Mouse (Mus musculus) midbrain, embryonic 13.5 days (tissue): ENCODE data around the gene Bcl2l15. TPM values are rescaled to one million over a fixed set of nuclear protein-coding genes. Genes with fewer than 3 reads are reported as not detected.

Experiments
- ATAC-seq: fragments of 200-750 bp; cut with Nextera tagmentation; 2 replicates; pipeline ENCODE4 v1.8.0; 2017; ENCODE audit warnings: mild to moderate bottlenecking, moderate TSS enrichment, moderate library complexity
- H3K27ac ChIP-seq: fragments of 300-500 bp; sonication (generic); 2 replicates; pipeline ENCODE4 v1.5.1; 2015; ENCODE audit warnings: inconsistent platforms, mild to moderate bottlenecking, moderate library complexity
- H3K27me3 ChIP-seq: fragments of 300-500 bp; sonication (generic); 2 replicates; pipeline ENCODE4 v1.6.1; 2015; ENCODE audit warnings: mild to moderate bottlenecking, inconsistent platforms
- H3K36me3 ChIP-seq: fragments of 300-500 bp; sonication (generic); 2 replicates; pipeline ENCODE4 v1.6.1; 2015; ENCODE audit warnings: mild to moderate bottlenecking, inconsistent platforms
- H3K4me1 ChIP-seq: fragments of 300-500 bp; sonication (generic); replicated peaks from 2 replicates; pipeline ENCODE4 v1.6.1; 2015; ENCODE audit warnings: inconsistent platforms
- H3K4me2 ChIP-seq: fragments of 300-500 bp; sonication (generic); replicated peaks from 2 replicates; pipeline ENCODE4 v1.6.1; 2015; ENCODE audit warnings: moderate library complexity, mild to moderate bottlenecking, inconsistent platforms
- H3K4me3 ChIP-seq: fragments of 300-500 bp; sonication (generic); replicated peaks from 2 replicates; pipeline ENCODE4 v1.5.1; 2015; ENCODE audit warnings: mild to moderate bottlenecking, inconsistent platforms
- H3K9ac ChIP-seq: fragments of 300-500 bp; sonication (generic); replicated peaks from 2 replicates; pipeline ENCODE4 v1.6.1; 2015; ENCODE audit warnings: mild to moderate bottlenecking, inconsistent platforms
- H3K9me3 ChIP-seq: fragments of 300-500 bp; sonication (generic); 2 replicates; pipeline ENCODE4 v1.6.1; 2016; ENCODE audit warnings: mild to moderate bottlenecking, inconsistent platforms
- WGBS: fragments of 180-500 bp; shearing (Covaris S2); methylation state at CpG from one replicate; pipeline ENCODE4 v1.1.7; 2015; 5-methylcytosine and 5-hydroxymethylcytosine counted together
- polyA plus RNA-seq: library from polyadenylated mRNA; unstranded; fragments of >200 nt; fragmentation: Nextera tagmentation; extraction: Ambion mirVana; gene quantifications from 2 replicates; pipeline ENCODE4 v1.2.1, GENCODE M21; 2015

The Bcl2l15 gene
- polyA plus RNA-seq, 1 experiment from 2014 or later, result 0.08 TPM

- Histone ChIP-seq H3K9ac (no peak overlapping the region), H3K4me1 (no peaks in the 10 kb centered on the region), H3K36me3 (no peaks in the 10 kb centered on the region), H3K9me3 (no peaks in the 10 kb centered on the region), H3K4me3 (no peak overlapping the region), H3K27ac (no peak overlapping the region), H3K4me2 (no peak overlapping the region), H3K27me3 (no peaks in the 10 kb centered on the region)
- no peak for ATAC-seq
- WGBS, result 88% methylated on average over 6 of the region's 6 CpGs
Measured at GRCm38 (mm10) chr3:103857977-103858563, 25.7 kb downstream of the Bcl2l15 start.

GRCm38 (mm10) chr3:103858881-103859801 is 26.7 kb downstream of the Bcl2l15 start, which contains the start of gene Ptpn22:
Gene Ptpn22, plus strand, starts transcription at chr3:103859795.
- H3K36me3 ChIP-seq, result no peaks in the 10 kb centered on the region
- no peaks in the 10 kb centered on the region for H3K9me3 ChIP-seq
- no peaks in the 10 kb centered on the region for H3K27me3 ChIP-seq
- no peaks in the 10 kb centered on the region for H3K4me1 ChIP-seq
- no peak within 1 kb of the TSS for H3K9ac ChIP-seq
- 82% methylated on average over 12 of the region's 12 CpGs for WGBS
- ATAC-seq, result no peak
- H3K4me2 ChIP-seq, result no peak within 1 kb of the TSS
- no peak within 1 kb of the TSS for H3K27ac ChIP-seq
- H3K4me3 ChIP-seq, result no peak within 1 kb of the TSS

- ATAC-seq, result no peak
- H3K4me2 ChIP-seq, result no peak overlapping the region
- no peak overlapping the region for H3K9ac ChIP-seq
- no peaks in the 10 kb centered on the region for H3K4me1 ChIP-seq
- H3K4me3 ChIP-seq, result no peak overlapping the region
- WGBS, result 74% methylated on average over 6 of the region's 6 CpGs
- H3K27me3 ChIP-seq, result no peaks in the 10 kb centered on the region
- H3K36me3 ChIP-seq, result no peaks in the 10 kb centered on the region
- no peak overlapping the region for H3K27ac ChIP-seq
- H3K9me3 ChIP-seq, result no peaks in the 10 kb centered on the region
Measured at GRCm38 (mm10) chr3:103859851-103860391, 27.5 kb downstream of the Bcl2l15 start.

GRCm38 (mm10) chr3:103862721-103863220 is 30.4 kb downstream of the Bcl2l15 start:
- ATAC-seq, result no peak
- Histone ChIP-seq H3K9me3 (no peaks in the 10 kb centered on the region), H3K9ac (no peak overlapping the region), H3K27me3 (no peaks in the 10 kb centered on the region), H3K36me3 (no peaks in the 10 kb centered on the region), H3K27ac (no peak overlapping the region), H3K4me1 (no peaks in the 10 kb centered on the region), H3K4me3 (no peak overlapping the region), H3K4me2 (no peak overlapping the region)
- 83% methylated on average over 4 of the region's 4 CpGs for WGBS

GRCm38 (mm10) chr3:103864200-103864599 is 31.8 kb downstream of the Bcl2l15 start:
- no peak for ATAC-seq
- no peaks in the 10 kb centered on the region for H3K27me3 ChIP-seq
- H3K9me3 ChIP-seq, result no peaks in the 10 kb centered on the region
- H3K9ac ChIP-seq, result no peak overlapping the region
- H3K4me1 ChIP-seq, result no peaks in the 10 kb centered on the region
- no peak overlapping the region for H3K4me2 ChIP-seq
- no peak overlapping the region for H3K27ac ChIP-seq
- H3K36me3 ChIP-seq, result no peaks in the 10 kb centered on the region
- 88% methylated on average over 6 of the region's 6 CpGs for WGBS
- H3K4me3 ChIP-seq, result no peak overlapping the region

GRCm38 (mm10) chr3:103867424-103867971 is 35.1 kb downstream of the Bcl2l15 start:
- Histone ChIP-seq H3K27ac (no peak overlapping the region), H3K4me1 (no peaks in the 10 kb centered on the region), H3K9ac (no peak overlapping the region), H3K36me3 (no peaks in the 10 kb centered on the region), H3K4me2 (no peak overlapping the region), H3K4me3 (no peak overlapping the region), H3K9me3 (no peaks in the 10 kb centered on the region), H3K27me3 (no peaks in the 10 kb centered on the region)
- no peak for ATAC-seq
- 85% methylated on average over 5 of the region's 5 CpGs for WGBS

GRCm38 (mm10) chr3:103868008-103868407 is 35.6 kb downstream of the Bcl2l15 start:
- H3K27ac ChIP-seq, result no peak overlapping the region
- no peak overlapping the region for H3K9ac ChIP-seq
- no peaks in the 10 kb centered on the region for H3K27me3 ChIP-seq
- H3K36me3 ChIP-seq, result no peaks in the 10 kb centered on the region
- no peak overlapping the region for H3K4me3 ChIP-seq
- WGBS, result 87% methylated on average over 4 of the region's 4 CpGs
- no peaks in the 10 kb centered on the region for H3K9me3 ChIP-seq
- no peak for ATAC-seq
- no peak overlapping the region for H3K4me2 ChIP-seq
- H3K4me1 ChIP-seq, result no peaks in the 10 kb centered on the region

- Histone ChIP-seq H3K9me3 (no peaks in the 10 kb centered on the region), H3K36me3 (no peaks in the 10 kb centered on the region), H3K4me2 (no peak overlapping the region), H3K4me3 (no peak overlapping the region), H3K9ac (no peak overlapping the region), H3K4me1 (no peaks in the 10 kb centered on the region), H3K27me3 (no peaks in the 10 kb centered on the region), H3K27ac (no peak overlapping the region)
- no peak for ATAC-seq
- 61% methylated on average over 3 of the region's 3 CpGs for WGBS
Measured at GRCm38 (mm10) chr3:103872663-103873098, 40.3 kb downstream of the Bcl2l15 start.

- Histone ChIP-seq H3K4me3 (no peak overlapping the region), H3K4me1 (no peaks in the 10 kb centered on the region), H3K36me3 (no peaks in the 10 kb centered on the region), H3K9ac (no peak overlapping the region), H3K9me3 (no peaks in the 10 kb centered on the region), H3K27ac (no peak overlapping the region), H3K27me3 (no peaks in the 10 kb centered on the region), H3K4me2 (no peak overlapping the region)
- no peak for ATAC-seq
- 65% methylated on average over 7 of the region's 7 CpGs for WGBS
Measured at GRCm38 (mm10) chr3:103874329-103874728, 41.9 kb downstream of the Bcl2l15 start.

GRCm38 (mm10) chr3:103885946-103886345 is 53.5 kb downstream of the Bcl2l15 start:
- Histone ChIP-seq H3K4me3 (no peak overlapping the region), H3K4me2 (no peak overlapping the region), H3K4me1 (no peaks in the 10 kb centered on the region), H3K9me3 (no peaks in the 10 kb centered on the region), H3K36me3 (no peaks in the 10 kb centered on the region), H3K27me3 (0 out of 2 replicates have a peak, but pooled peaks cover 2% of the 10 kb centered on the region), H3K9ac (no peak overlapping the region), H3K27ac (no peak overlapping the region)
- ATAC-seq, result no peak
- 78% methylated on average over 11 of the region's 11 CpGs for WGBS

- 37% methylated on average over 3 of the region's 3 CpGs for WGBS
- no peak for ATAC-seq
- no peaks in the 10 kb centered on the region for H3K9me3 ChIP-seq
- H3K27ac ChIP-seq, result no peak overlapping the region
- no peaks in the 10 kb centered on the region for H3K4me1 ChIP-seq
- H3K9ac ChIP-seq, result no peak overlapping the region
- H3K27me3 ChIP-seq, result 0 out of 2 replicates have a peak, but pooled peaks cover 2% of the 10 kb centered on the region
- H3K36me3 ChIP-seq, result no peaks in the 10 kb centered on the region
- no peak overlapping the region for H3K4me3 ChIP-seq
- H3K4me2 ChIP-seq, result no peak overlapping the region
Measured at GRCm38 (mm10) chr3:103887581-103887980, 55.2 kb downstream of the Bcl2l15 start.

- H3K9ac ChIP-seq, result no peak overlapping the region
- H3K9me3 ChIP-seq, result no peaks in the 10 kb centered on the region
- H3K36me3 ChIP-seq, result no peaks in the 10 kb centered on the region
- ATAC-seq, result no peak
- H3K27me3 ChIP-seq, result 0 out of 2 replicates have a peak, but pooled peaks cover 2% of the 10 kb centered on the region
- H3K27ac ChIP-seq, result no peak overlapping the region
- no peak overlapping the region for H3K4me2 ChIP-seq
- no peak overlapping the region for H3K4me3 ChIP-seq
- 94% methylated on average over 3 of the region's 3 CpGs for WGBS
- no peaks in the 10 kb centered on the region for H3K4me1 ChIP-seq
Measured at GRCm38 (mm10) chr3:103893374-103893773, 61.0 kb downstream of the Bcl2l15 start.
